Mouse (Mus musculus) olfactory bulb, adult 2 months (tissue): Measurements from ENCODE around the gene Fsip1. TPM values are rescaled to one million over a fixed set of nuclear protein-coding genes. Genes with fewer than 3 reads are reported as not detected.
"Not testable (repeated sequence)": the region's sequence is repeated elsewhere in the genome, so short reads cannot be mapped to it uniquely, and the experiment has no call there.

Experiments
- H3K27ac ChIP-seq: fragments of 200-500 bp; 2 replicates; pipeline ENCODE4 v1.5.1; 2012; ENCODE audit warnings: low read depth, low read length; ENCODE audit not compliant: insufficient read depth
- H3K4me1 ChIP-seq: fragments of 200-500 bp; 2 replicates; pipeline ENCODE4 v1.6.1; 2012; ENCODE audit warnings: low read length; ENCODE audit not compliant: control insufficient read depth, insufficient read depth
- H3K4me3 ChIP-seq: fragments of 200-500 bp; 2 replicates; pipeline ENCODE4 v1.5.1; 2012; ENCODE audit warnings: mild to moderate bottlenecking, low read depth, low read length, moderate library complexity; ENCODE audit not compliant: insufficient read depth
- CTCF ChIP-seq: fragments of 200-500 bp; IDR thresholded peaks from 2 replicates; pipeline ENCODE4 v1.5.1; 2012; ENCODE audit warnings: low read depth, mild to moderate bottlenecking, low read length, moderate library complexity; ENCODE audit not compliant: insufficient read depth
- POLR2A ChIP-seq: fragments of 200-500 bp; IDR thresholded peaks from 2 replicates; pipeline ENCODE4 v1.6.1; 2012; ENCODE audit warnings: mild to moderate bottlenecking, low read depth, low read length, moderate library complexity; ENCODE audit not compliant: insufficient read depth
- WGBS: fragments of 180-500 bp; shearing (Covaris S2); methylation state at CpG from one replicate; pipeline ENCODE4 v1.1.7; 2018; 5-methylcytosine and 5-hydroxymethylcytosine counted together
- polyA plus RNA-seq: library from polyadenylated mRNA; stranded (reverse); fragments of >200 nt; gene quantifications from 2 replicates; pipeline ENCODE4 v1.2.4, GENCODE M21; 2012; ENCODE audit warnings: low replicate concordance; ENCODE audit not compliant: missing spikeins, insufficient read depth, insufficient read length

The Fsip1 gene
- polyA plus RNA-seq, 1 experiment, result not detected

DNA sequence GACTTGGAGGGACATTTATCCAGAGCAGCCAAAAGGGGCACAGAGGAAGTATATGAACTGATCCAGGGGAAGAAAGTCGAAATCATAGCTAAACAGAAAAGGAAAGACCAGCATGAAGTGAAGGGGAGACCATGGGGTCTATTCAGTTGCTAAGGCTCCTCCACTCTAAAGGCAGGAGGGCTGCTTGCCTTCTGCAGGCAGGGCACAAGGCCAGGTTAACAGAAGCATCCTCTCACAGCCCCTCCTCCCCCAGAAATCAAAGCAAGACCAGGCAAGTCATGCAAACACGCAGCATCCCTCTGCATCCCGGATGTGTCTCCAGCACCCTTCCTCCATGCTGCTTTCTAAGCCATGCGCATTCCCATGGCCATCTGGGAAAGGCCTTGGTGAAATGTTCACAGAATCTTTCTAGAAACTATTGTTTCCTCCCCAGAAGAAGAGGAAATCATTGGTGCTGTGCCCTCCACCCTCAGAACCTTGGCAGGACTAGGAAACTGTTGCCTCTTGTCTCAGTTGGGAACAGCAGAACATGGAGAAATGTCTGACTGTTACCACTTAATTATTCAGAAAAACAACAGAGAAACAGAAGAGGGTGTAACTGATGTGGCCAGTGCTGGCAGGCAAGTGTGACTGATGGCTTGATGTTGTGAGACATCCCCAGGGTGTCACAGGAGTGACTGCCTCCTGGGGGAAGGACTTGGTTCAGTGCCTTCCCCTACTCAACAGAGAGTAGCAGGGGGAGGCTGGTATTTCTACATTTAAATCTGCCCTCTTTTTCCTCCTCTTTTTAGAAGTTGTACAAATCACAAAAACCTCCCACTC lies 108.2 kb downstream of the Fsip1 start:
- H3K4me1 ChIP-seq, result peaks cover 6% of the 10 kb centered on the region; the same call in 1 of the 2 replicates
- no peak overlapping the region for H3K27ac ChIP-seq
- TF ChIP-seq POLR2A (no peak), CTCF (no peak)
- H3K4me3 ChIP-seq, result no peak overlapping the region
- WGBS, result 88% methylated on average over 4 of the region's 4 CpGs

DNA sequence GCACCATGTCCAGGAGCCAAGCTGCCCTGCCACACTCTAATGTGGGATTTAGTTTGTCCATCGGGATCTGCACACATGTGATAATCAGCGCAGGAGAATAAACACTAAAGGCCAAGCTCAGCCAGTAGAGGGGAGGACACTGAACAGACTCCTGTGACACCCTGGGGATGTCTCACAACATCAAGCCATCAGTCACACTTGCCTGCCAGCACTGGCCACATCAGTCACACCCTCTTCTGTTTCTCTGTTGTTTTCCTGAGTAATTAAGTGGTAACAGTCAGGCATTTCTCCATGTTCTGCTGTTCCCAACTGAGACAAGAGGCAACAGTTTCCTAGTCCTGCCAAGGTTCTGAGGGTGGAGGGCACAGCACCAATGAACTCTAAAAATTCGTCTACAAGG lies 109.0 kb downstream of the Fsip1 start:
- not testable (repeated sequence) for H3K4me1 ChIP-seq, H3K4me3 ChIP-seq
- WGBS, result 77% methylated on average over 3 of the region's 3 CpGs

DNA sequence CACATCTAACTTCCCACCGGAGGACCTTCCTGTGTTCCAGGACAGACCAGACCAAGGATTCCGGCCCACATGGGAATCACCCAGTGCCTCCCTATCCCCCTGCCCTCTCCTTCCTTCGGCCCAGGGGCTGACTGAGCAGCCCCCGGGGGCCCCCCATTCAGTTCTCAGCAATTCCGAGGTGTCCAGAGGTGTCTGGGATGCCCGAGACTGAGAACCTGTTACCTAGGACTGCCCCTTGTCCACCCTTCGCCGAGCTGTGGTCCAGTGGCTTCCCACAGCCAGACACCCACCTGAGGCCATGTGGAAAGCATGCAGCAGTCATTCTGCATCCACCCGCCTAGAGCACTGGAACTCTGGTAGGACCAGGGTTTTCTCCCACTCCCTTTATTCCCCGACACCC lies 115.1 kb downstream of the Fsip1 start:
- Histone ChIP-seq H3K4me1 (no peaks in the 10 kb centered on the region), H3K27ac (no peak overlapping the region), H3K4me3 (no peak overlapping the region)
- 95% methylated on average over 10 of the region's 10 CpGs for WGBS
- TF ChIP-seq POLR2A (no peak), CTCF (no peak)

More for the DNA sequence above, 109.0 kb downstream of the Fsip1 start:
- H3K27ac ChIP-seq, result not testable (repeated sequence)

DNA sequence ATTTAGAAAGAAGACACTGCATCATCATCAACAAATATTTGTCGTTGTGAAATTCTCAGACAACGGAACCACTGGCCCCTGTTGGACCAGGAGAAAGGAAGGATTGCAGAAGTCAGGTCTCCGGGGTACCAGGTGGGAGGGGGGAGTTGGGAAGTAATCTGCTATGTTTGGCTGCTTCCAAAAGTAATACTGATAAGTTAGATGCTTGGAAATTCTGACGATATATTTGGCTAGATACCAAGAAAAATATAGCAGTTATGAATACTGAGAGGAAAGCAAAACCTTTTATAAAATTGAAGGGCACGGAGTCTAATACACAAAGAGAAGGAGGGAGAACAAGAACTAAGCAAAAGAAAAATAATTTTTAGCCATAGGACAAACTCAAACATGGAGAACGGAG lies 117.5 kb downstream of the Fsip1 start:
- WGBS, result 86% methylated on average over 6 of the region's 6 CpGs
- TF ChIP-seq CTCF, result no peak
- TF ChIP-seq POLR2A, result no peak
- no peak overlapping the region for H3K27ac ChIP-seq
- H3K4me1 ChIP-seq, result no peaks in the 10 kb centered on the region
- H3K4me3 ChIP-seq, result no peak overlapping the region

DNA sequence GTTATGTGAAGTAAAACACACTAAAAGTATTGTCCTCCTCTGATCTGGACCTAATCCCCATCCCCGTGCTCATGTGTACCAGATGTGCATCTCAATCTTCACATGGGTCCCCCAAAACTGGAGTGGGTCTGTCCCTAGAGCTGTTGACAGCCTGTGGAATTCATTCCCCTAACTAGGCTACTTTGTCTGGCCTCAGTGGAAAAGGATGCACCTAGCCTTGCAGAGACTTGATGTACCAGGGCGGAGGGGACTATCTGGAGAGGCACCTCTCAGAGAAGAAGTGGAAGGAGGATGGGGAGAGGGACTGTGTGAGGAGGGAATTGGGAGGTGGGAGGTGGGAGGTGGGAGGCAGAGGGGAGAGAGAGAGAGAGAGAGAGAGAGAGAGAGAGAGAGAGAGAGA lies 119.0 kb downstream of the Fsip1 start:
- Histone ChIP-seq H3K27ac (no peak overlapping the region), H3K4me3 (no peak overlapping the region), H3K4me1 (no peaks in the 10 kb centered on the region)
- no peak for TF ChIP-seq POLR2A
- no peak for TF ChIP-seq CTCF
- 94% methylated on average over 2 of the region's 2 CpGs for WGBS

DNA sequence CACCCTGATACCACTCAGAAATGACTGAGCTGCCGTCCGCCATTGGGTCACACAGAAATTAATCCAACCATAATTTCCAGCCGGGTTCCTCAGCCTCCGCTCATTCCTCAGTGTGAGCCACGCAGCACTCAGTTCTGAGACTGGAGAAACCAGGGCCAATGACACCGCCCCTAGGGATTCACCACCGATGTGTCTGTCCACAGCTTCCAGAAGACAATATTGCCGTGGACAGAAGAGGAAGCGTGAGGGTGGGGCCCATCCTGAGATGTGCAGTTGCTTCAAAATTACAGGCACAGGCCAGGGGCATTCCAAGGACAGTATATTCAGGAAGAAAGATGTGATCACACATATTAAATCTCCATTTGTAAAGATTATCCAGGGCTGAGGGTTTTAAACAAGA lies 119.7 kb downstream of the Fsip1 start:
- no peak overlapping the region for H3K27ac ChIP-seq
- H3K4me1 ChIP-seq, result no peaks in the 10 kb centered on the region
- H3K4me3 ChIP-seq, result no peak overlapping the region
- WGBS, result 91% methylated on average over 9 of the region's 9 CpGs
- TF ChIP-seq CTCF (no peak), POLR2A (no peak)

DNA sequence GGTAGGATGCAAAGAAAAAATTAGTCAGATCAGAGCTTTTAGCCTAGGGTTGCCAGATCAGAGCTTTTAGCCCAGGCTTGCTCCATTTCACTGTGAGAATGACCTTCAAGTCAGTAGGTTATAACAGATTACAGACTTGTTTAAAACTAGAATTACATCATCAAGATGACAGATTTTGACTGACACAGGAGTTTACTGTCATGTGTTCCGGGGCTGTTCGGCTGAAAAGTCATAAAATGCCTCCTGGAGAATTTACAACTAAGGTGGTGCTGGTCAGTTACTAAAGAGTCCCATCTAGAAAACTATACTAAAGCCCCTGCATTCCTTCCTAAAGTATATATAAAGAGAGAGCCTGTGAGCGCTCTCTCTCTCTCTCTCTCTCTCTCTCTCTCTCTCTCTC lies 128.5 kb downstream of the Fsip1 start:
- Histone ChIP-seq H3K27ac (no peak overlapping the region), H3K4me1 (no peaks in the 10 kb centered on the region), H3K4me3 (no peak overlapping the region)
- 89% methylated on average over 3 of the region's 3 CpGs for WGBS
- TF ChIP-seq CTCF (no peak), POLR2A (no peak)

DNA sequence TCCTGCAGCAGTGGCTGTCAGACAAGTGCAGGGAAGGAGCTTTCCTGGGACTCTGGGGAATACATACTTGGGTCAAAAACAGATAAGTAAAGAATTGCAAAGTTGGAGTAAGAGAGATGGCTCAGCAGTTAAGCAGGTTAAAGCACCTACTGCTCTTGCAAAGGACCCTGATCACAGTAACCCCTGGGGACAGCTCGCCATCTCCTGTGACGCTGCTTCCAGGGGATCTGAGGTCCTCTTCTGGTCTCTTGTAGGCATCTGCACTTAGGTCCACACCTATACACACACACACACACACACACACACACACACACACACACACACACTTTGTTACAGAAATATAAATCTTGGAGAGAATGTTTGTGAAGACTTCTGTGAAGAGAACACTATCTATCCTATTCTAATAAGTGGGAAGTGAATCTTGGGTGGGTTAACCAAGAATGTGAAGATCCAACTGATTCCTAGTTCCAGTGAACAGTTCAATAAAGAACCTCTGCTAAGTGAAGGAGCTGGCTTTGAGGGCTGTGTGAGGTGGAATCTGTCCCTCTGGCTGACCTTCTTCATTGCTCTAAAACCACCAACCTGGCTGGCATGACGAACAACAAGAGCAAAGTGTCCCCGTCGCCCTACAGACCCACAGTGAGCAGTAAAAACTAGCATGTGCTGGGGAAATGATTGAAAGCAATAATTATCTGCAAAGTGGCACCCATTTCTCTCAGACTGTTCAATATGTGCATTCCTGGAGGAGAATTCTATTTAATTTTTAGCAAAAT lies 129.1 kb downstream of the Fsip1 start:
- TF ChIP-seq CTCF (no peak), POLR2A (no peak)
- Histone ChIP-seq H3K4me3 (no peak overlapping the region), H3K27ac (no peak overlapping the region), H3K4me1 (no peaks in the 10 kb centered on the region)
- WGBS, result 87% methylated on average over 5 of the region's 5 CpGs

DNA sequence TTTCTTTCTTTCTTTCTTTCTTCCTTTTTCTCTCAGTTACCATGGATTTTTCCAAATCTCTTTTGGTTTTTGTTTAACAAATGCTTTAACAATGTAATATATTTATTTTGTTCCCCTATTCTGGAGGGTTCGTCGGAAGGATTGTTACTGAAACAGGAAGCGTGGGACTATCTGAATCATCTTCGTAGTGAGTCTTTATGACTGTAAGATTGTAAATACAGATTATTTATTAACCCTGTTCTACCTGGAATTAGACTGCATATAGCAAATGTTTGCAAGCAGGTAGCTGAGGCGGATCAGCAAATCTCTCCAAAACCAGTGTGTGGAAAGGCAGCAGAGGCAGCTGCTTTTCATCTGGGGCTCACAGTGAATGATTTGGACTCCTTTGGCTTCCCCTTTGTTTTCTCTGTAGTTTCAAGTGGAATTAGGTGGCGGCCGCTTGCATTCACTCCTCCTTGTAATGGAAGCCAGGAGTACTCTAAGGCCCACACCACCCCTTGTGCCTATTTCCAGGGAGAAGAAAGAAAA lies 130.8 kb downstream of the Fsip1 start:
- Histone ChIP-seq H3K4me3 (no peak overlapping the region), H3K4me1 (no peaks in the 10 kb centered on the region), H3K27ac (no peak overlapping the region)
- 80% methylated on average over 7 of the region's 7 CpGs for WGBS
- TF ChIP-seq POLR2A, result no peak
- no peak for TF ChIP-seq CTCF
